Mouse (Mus musculus): ENCODE measurements around the gene Zfp3. TPM values are rescaled to one million over a fixed set of nuclear protein-coding genes. Genes with fewer than 3 reads are reported as not detected.

Zfp3 gene
- total and polyA plus RNA-seq, 2 experiments from 2014 or later = 9.8 to 10.2 TPM

DNA sequence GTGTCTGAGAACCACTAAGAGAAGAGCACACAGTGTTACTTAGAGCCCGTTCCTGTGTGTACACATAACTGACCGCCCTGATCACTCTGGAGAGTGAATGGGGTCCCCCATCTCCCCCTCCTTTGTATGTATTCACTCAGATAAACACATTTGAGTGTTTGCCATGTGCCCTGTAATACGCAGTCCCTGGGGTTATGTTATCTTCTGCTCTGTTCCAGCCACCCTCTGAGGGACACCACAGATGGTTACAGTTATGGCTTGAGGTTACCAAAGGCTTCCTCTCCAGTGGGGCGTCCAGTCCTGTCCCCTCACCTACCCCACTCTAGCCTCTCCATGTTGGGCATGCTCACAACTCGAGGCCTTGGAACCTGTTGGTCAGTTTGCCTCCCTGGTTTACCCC, 36.6 kb upstream of the Zfp3 start:
- ATAC-seq (no peak), DNase-seq (ENCODE audit: low spot score) (no peak)
- Histone ChIP-seq H3K9ac (replicated peaks; ENCODE audit: low read length) (no peak overlapping the region), H3K9me3 (ENCODE audit: low read length) (no peaks in the 10 kb centered on the region), H3K4me1 (ENCODE audit: insufficient read depth, low read length) (no peaks in the 10 kb centered on the region), H3K4me3 (ENCODE audit: low read length) (no peak overlapping the region), H3K36me3 (ENCODE audit: insufficient read depth, low read length) (peaks cover 49% of the 10 kb centered on the region), H3K4me2 (ENCODE audit: low read depth, low read length) (no peak overlapping the region), H3K27me3 (ENCODE audit: insufficient read depth, low read length) (no peaks in the 10 kb centered on the region), H3K27ac (no peak overlapping the region)
- no peak for TF ChIP-seq CTCF (IDR thresholded peaks at IDR 0.05; ENCODE audit: low read depth)
- WGBS = 90% methylated on average over 5 of the region's 5 CpGs

GRCm38 (mm10) chr11:70730427-70731038, 33.5 kb upstream of the Zfp3 start:
- no peaks in the 10 kb centered on the region for H3K4me1 ChIP-seq (ENCODE audit: insufficient read depth, low read length)
- H3K27ac ChIP-seq = peak overlapping the region; percentile 64
- H3K9ac ChIP-seq (replicated peaks; ENCODE audit: low read length) = no peak overlapping the region
- TF ChIP-seq CTCF (IDR thresholded peaks at IDR 0.05; ENCODE audit: low read depth) = no peak
- no peaks in the 10 kb centered on the region for H3K27me3 ChIP-seq (ENCODE audit: insufficient read depth, low read length)
- 0 out of 2 replicates have a peak, but pooled peaks have one; percentile 31 for ATAC-seq
- H3K4me2 ChIP-seq (ENCODE audit: low read depth, low read length) = no peak overlapping the region
- DNase-seq (ENCODE audit: low spot score) = no peak
- H3K36me3 ChIP-seq (ENCODE audit: insufficient read depth, low read length) = peaks cover 28% of the 10 kb centered on the region
- H3K9me3 ChIP-seq (ENCODE audit: low read length) = no peaks in the 10 kb centered on the region
- 81% methylated on average over 9 of the region's 9 CpGs for WGBS
- no peak overlapping the region for H3K4me3 ChIP-seq (ENCODE audit: low read length)

DNA sequence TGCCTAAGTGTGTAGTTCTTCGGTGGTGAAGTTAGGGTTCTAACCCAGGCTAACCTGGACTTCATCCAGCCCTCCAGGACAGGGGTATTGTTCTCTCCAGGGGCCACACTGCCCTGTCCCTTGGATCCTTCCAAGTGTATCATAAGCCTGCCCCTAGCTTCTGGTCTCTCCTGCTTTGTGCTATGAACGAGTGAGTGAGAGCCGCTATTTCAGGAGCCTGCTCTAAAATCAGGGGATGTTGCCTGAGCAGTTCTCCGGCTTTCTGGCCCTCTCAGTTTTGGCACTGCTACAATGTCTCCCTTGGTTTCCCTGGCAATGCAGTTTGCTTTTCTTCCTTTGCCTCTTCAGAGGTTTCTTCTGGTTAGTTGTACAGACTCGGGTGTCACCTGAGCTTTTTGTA, 32.8 kb upstream of the Zfp3 start:
- Histone ChIP-seq H3K4me1 (ENCODE audit: insufficient read depth, low read length) (no peaks in the 10 kb centered on the region), H3K4me2 (ENCODE audit: low read depth, low read length) (no peak overlapping the region), H3K4me3 (ENCODE audit: low read length) (no peak overlapping the region), H3K9me3 (ENCODE audit: low read length) (no peaks in the 10 kb centered on the region), H3K9ac (replicated peaks; ENCODE audit: low read length) (no peak overlapping the region), H3K27me3 (ENCODE audit: insufficient read depth, low read length) (no peaks in the 10 kb centered on the region), H3K36me3 (ENCODE audit: insufficient read depth, low read length) (peaks cover 21% of the 10 kb centered on the region), H3K27ac (peak overlapping the region; percentile 64)
- no peak for TF ChIP-seq CTCF (IDR thresholded peaks at IDR 0.05; ENCODE audit: low read depth)
- ATAC-seq (peak; percentile 71; the same call in 1 of the 2 replicates), DNase-seq (ENCODE audit: low spot score) (peak; percentile 59)
- 36% methylated on average over 5 of the region's 5 CpGs for WGBS

- no peaks in the 10 kb centered on the region for H3K27me3 ChIP-seq (ENCODE audit: insufficient read depth, low read length)
- TF ChIP-seq CTCF (IDR thresholded peaks at IDR 0.05; ENCODE audit: low read depth) = no peak
- ATAC-seq = no peak
- no peak overlapping the region for H3K4me2 ChIP-seq (ENCODE audit: low read depth, low read length)
- no peaks in the 10 kb centered on the region for H3K4me1 ChIP-seq (ENCODE audit: insufficient read depth, low read length)
- H3K36me3 ChIP-seq (ENCODE audit: insufficient read depth, low read length) = peaks cover 5% of the 10 kb centered on the region
- no peak overlapping the region for H3K9ac ChIP-seq (replicated peaks; ENCODE audit: low read length)
- no peak overlapping the region for H3K4me3 ChIP-seq (ENCODE audit: low read length)
- H3K9me3 ChIP-seq (ENCODE audit: low read length) = no peaks in the 10 kb centered on the region
- WGBS = 75% methylated on average over 5 of the region's 5 CpGs
- no peak overlapping the region for H3K27ac ChIP-seq
- no peak for DNase-seq (ENCODE audit: low spot score)
Measured at GRCm38 (mm10) chr11:70733256-70733655, 30.8 kb upstream of the Zfp3 start.

DNA sequence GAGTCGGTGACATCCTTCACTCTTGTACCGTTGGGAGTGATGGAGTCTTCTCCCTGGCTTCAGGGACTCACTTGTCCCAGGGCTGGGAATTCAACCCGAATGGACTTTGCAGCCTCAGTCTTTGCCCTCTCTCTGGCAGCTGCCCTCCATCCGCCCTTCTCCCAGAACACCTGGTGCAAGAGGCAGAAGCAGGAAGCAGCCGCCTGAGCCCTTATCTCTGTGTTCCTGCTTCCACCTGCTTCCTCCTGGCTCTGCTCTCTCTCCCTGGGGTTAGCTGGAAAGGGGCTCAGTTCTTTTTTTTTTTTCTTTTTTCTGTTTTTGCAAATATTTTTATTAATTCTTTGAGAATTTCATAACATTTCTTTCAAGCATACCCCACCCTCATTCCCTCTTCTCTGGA, 26.3 kb upstream of the Zfp3 start:
- no peaks in the 10 kb centered on the region for H3K36me3 ChIP-seq (ENCODE audit: insufficient read depth, low read length)
- no peaks in the 10 kb centered on the region for H3K27me3 ChIP-seq (ENCODE audit: insufficient read depth, low read length)
- no peaks in the 10 kb centered on the region for H3K4me1 ChIP-seq (ENCODE audit: insufficient read depth, low read length)
- no peak for ATAC-seq
- no peak overlapping the region for H3K4me3 ChIP-seq (ENCODE audit: low read length)
- no peak for TF ChIP-seq CTCF (IDR thresholded peaks at IDR 0.05; ENCODE audit: low read depth)
- H3K27ac ChIP-seq = no peak overlapping the region
- no peak for DNase-seq (ENCODE audit: low spot score)
- 74% methylated on average over 5 of the region's 5 CpGs for WGBS
- H3K9ac ChIP-seq (replicated peaks; ENCODE audit: low read length) = no peak overlapping the region
- H3K9me3 ChIP-seq (ENCODE audit: low read length) = no peaks in the 10 kb centered on the region
- no peak overlapping the region for H3K4me2 ChIP-seq (ENCODE audit: low read depth, low read length)

GRCm38 (mm10) chr11:70741603-70742002, 22.4 kb upstream of the Zfp3 start:
- whole genome bisulfite sequencing = 91% methylated on average over 3 of the region's 3 CpGs
- no peak for TF ChIP-seq CTCF (IDR thresholded peaks at IDR 0.05; ENCODE audit: low read depth)
- H3K4me3 ChIP-seq (ENCODE audit: low read length) = no peak overlapping the region

GRCm38 (mm10) chr11:70742117-70742516, 21.9 kb upstream of the Zfp3 start:
- no peaks in the 10 kb centered on the region for H3K4me1 ChIP-seq (ENCODE audit: insufficient read depth, low read length)
- ATAC-seq = no peak
- no peak overlapping the region for H3K27ac ChIP-seq
- no peak overlapping the region for H3K4me2 ChIP-seq (ENCODE audit: low read depth, low read length)
- no peak overlapping the region for H3K4me3 ChIP-seq (ENCODE audit: low read length)
- TF ChIP-seq CTCF (IDR thresholded peaks at IDR 0.05; ENCODE audit: low read depth) = no peak
- WGBS = 82% methylated on average over 7 of the region's 7 CpGs
- no peaks in the 10 kb centered on the region for H3K27me3 ChIP-seq (ENCODE audit: insufficient read depth, low read length)
- H3K9ac ChIP-seq (replicated peaks; ENCODE audit: low read length) = no peak overlapping the region
- no peak for DNase-seq (ENCODE audit: low spot score)
- no peaks in the 10 kb centered on the region for H3K36me3 ChIP-seq (ENCODE audit: insufficient read depth, low read length)
- no peaks in the 10 kb centered on the region for H3K9me3 ChIP-seq (ENCODE audit: low read length)

More at GRCm38 (mm10) chr11:70741603-70742002, 22.4 kb upstream of the Zfp3 start:
- H3K9me3 ChIP-seq (ENCODE audit: low read length) = no peaks in the 10 kb centered on the region
- no peaks in the 10 kb centered on the region for H3K36me3 ChIP-seq (ENCODE audit: insufficient read depth, low read length)
- no peak overlapping the region for H3K4me2 ChIP-seq (ENCODE audit: low read depth, low read length)
- DNase-seq (ENCODE audit: low spot score) (no peak), ATAC-seq (no peak)
- no peak overlapping the region for H3K27ac ChIP-seq
- H3K27me3 ChIP-seq (ENCODE audit: insufficient read depth, low read length) = no peaks in the 10 kb centered on the region
- no peak overlapping the region for H3K9ac ChIP-seq (replicated peaks; ENCODE audit: low read length)
- no peaks in the 10 kb centered on the region for H3K4me1 ChIP-seq (ENCODE audit: insufficient read depth, low read length)
